Mouse (Mus musculus) thymus, adult 2 months (tissue): ENCODE data around the gene Papss1. TPM values are rescaled to one million over a fixed set of nuclear protein-coding genes. Genes with fewer than 3 reads are reported as not detected.

ENCODE experiments used
- DNase-seq: peaks from one replicate; pipeline ENCODE4 v3.0.0; 2021
- H3K27ac ChIP-seq: fragments of 200-500 bp; 2 replicates; pipeline ENCODE4 v1.5.1; 2012; ENCODE audit warnings: low read length, control low read depth; ENCODE audit not compliant: control insufficient read depth, insufficient read depth
- H3K27me3 ChIP-seq: fragments of 200-500 bp; 2 replicates; pipeline ENCODE4 v1.6.1; 2012; ENCODE audit warnings: mild to moderate bottlenecking, low read length, moderate library complexity, mixed read lengths; ENCODE audit not compliant: control insufficient read depth, insufficient read depth
- H3K36me3 ChIP-seq: fragments of 200-500 bp; 2 replicates; pipeline ENCODE4 v1.6.1; 2012; ENCODE audit warnings: mild to moderate bottlenecking, low read length, moderate library complexity; ENCODE audit not compliant: control insufficient read depth, insufficient read depth
- H3K4me1 ChIP-seq: fragments of 200-500 bp; replicated peaks from 2 replicates; pipeline ENCODE4 v1.6.1; 2012; ENCODE audit warnings: low read length; ENCODE audit not compliant: control insufficient read depth, insufficient read depth
- H3K4me3 ChIP-seq: fragments of 200-500 bp; 2 replicates; pipeline ENCODE4 v1.5.1; 2012; ENCODE audit warnings: mild to moderate bottlenecking, low read length, control low read depth, moderate library complexity; ENCODE audit not compliant: control insufficient read depth, insufficient read depth
- CTCF ChIP-seq: fragments of 200-500 bp; IDR thresholded peaks from 2 replicates; pipeline ENCODE4 v1.5.1; 2012; ENCODE audit warnings: mild to moderate bottlenecking, control low read depth, low read length, moderate library complexity, borderline replicate concordance; ENCODE audit not compliant: control insufficient read depth, poor library complexity, insufficient read depth; ENCODE audit errors: extremely low read depth
- POLR2A ChIP-seq: fragments of 200-500 bp; IDR thresholded peaks from 2 replicates; pipeline ENCODE4 v1.6.1; 2012; ENCODE audit warnings: mild to moderate bottlenecking, low read length, control low read depth, moderate library complexity; ENCODE audit not compliant: control insufficient read depth, poor library complexity, insufficient read depth; ENCODE audit errors: extremely low read depth
- WGBS: fragments of 180-500 bp; shearing (Covaris S2); methylation state at CpG from one replicate; pipeline ENCODE4 v1.1.7; 2018; 5-methylcytosine and 5-hydroxymethylcytosine counted together
- polyA plus RNA-seq: library from polyadenylated mRNA; depleted of rRNA; stranded (reverse); fragments of >200 nt; gene quantifications from 2 replicates; pipeline ENCODE4 v1.2.3, GENCODE M21; 2012; rRNA removed

Gene Papss1
- polyA plus RNA-seq, result 27.9 and 29.6 TPM in 2 replicates

- Histone ChIP-seq H3K4me3 (peak within 1 kb of the TSS; percentile 74), H3K27ac (no peak within 1 kb of the TSS), H3K36me3 (no peaks in the 10 kb centered on the region), H3K27me3 (no peaks in the 10 kb centered on the region), H3K4me1 (peaks cover 7% of the 10 kb centered on the region)
- TF ChIP-seq POLR2A (peak; percentile 83), CTCF (peak; percentile 53; the same call in 1 of the 2 replicates)
- DNase-seq, result peak; percentile 100
- WGBS, result under 1% methylated on average over 73 of the region's 73 CpGs
Measured at GRCm38 (mm10) chr3:131564430-131565256, at the start of gene Papss1. Papss1 (plus strand) TSS chr3:131564768.

DNA sequence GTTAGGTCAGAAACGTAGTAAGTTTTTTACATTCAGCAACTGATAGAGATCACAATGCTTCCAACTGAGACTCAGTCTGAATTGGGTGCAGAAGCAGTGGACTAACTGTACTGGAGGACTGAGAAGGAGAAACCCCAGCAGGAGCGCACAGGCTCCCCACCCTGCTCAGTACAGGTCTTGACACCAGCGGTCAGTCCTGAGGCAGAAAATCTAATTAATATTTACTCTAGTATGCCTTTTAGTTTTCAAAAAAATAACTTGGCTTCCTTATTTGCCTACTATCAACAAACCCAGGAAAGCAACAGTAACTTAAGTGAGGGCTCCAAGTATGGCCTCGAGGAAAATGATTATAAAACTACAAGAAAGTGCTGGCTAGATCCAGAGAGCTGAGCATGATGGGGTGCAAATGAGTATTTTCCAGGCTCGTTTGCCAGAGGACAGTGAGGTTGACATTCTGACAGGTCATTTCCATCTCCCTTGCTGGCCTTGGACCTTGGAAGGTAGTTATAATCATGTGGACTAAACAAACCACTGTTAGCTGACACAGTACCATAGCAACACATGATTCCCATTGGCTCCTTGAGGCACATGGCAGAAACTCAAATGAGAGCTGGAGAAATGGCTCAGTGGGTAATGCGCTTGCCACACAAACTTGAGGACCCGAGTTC, 48.1 kb upstream of the Papss1 start:
- Histone ChIP-seq H3K27ac (no peak overlapping the region), H3K4me3 (no peak overlapping the region), H3K4me1 (no peaks in the 10 kb centered on the region), H3K36me3 (no peaks in the 10 kb centered on the region), H3K27me3 (no peaks in the 10 kb centered on the region)
- TF ChIP-seq CTCF (no peak), POLR2A (no peak)
- no peak for DNase-seq
- WGBS, result 93% methylated on average over 7 of the region's 7 CpGs

DNA sequence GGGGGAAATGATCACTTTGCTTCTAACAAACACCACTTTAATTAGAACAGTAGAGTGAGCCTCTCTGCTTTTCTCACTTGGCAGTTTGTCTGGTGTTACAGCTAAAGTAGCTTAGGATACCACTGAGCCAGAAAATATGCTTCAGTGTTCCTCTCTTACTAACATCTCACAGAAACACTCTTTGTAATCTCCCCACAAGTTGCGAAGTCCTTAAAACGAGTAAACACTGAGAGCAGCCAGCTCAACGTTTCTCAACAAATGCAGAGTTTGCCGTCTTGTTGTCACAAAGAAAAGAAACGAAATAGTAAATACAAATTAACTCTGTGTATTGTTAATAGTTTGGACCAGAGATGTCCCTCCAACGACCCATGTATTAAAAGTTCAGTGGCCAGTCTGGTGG, 46.8 kb upstream of the Papss1 start:
- Histone ChIP-seq H3K4me3 (no peak overlapping the region), H3K27me3 (no peaks in the 10 kb centered on the region), H3K4me1 (no peaks in the 10 kb centered on the region), H3K36me3 (no peaks in the 10 kb centered on the region), H3K27ac (no peak overlapping the region)
- no peak for DNase-seq
- no peak for TF ChIP-seq CTCF
- no peak for TF ChIP-seq POLR2A
- WGBS, result 92% methylated on average over 6 of the region's 6 CpGs

GRCm38 (mm10) chr3:131521206-131521605, 43.4 kb upstream of the Papss1 start:
- no peaks in the 10 kb centered on the region for H3K27me3 ChIP-seq
- H3K36me3 ChIP-seq, result no peaks in the 10 kb centered on the region
- no peaks in the 10 kb centered on the region for H3K4me1 ChIP-seq
- TF ChIP-seq POLR2A (no peak), CTCF (no peak)
- DNase-seq, result no peak
- no peak overlapping the region for H3K27ac ChIP-seq
- 73% methylated on average over 4 of the region's 4 CpGs for WGBS
- H3K4me3 ChIP-seq, result no peak overlapping the region

DNA sequence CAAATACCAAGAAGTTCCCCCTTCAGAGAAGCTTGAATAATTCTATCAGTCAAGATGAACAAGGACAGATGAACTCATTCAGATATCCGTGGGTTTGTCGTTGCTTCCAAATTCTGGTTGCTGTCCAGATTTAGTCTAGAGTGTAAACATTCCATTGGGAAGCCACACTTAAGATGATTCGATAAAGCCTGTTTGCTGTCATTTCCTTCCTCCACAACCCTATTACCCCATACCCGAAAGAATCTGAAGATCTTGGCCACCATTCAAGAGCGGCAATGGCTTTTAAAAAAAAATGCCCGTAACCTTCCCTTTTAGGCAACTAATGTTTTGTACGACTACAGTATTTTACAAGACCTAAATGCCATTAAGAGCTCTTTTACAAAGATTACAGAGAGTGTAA, 42.3 kb upstream of the Papss1 start:
- H3K27me3 ChIP-seq, result no peaks in the 10 kb centered on the region
- H3K4me1 ChIP-seq, result no peaks in the 10 kb centered on the region
- no peak for TF ChIP-seq POLR2A
- TF ChIP-seq CTCF, result no peak
- H3K4me3 ChIP-seq, result no peak overlapping the region
- H3K36me3 ChIP-seq, result no peaks in the 10 kb centered on the region
- WGBS, result 72% methylated on average over 7 of the region's 7 CpGs
- DNase-seq, result no peak
- H3K27ac ChIP-seq, result no peak overlapping the region

GRCm38 (mm10) chr3:131523749-131524148, 40.8 kb upstream of the Papss1 start:
- TF ChIP-seq POLR2A (no peak), CTCF (no peak)
- WGBS, result 91% methylated on average over 9 of the region's 9 CpGs
- H3K27ac ChIP-seq, result no peak overlapping the region
- no peaks in the 10 kb centered on the region for H3K36me3 ChIP-seq
- no peak for DNase-seq
- no peaks in the 10 kb centered on the region for H3K4me1 ChIP-seq
- no peaks in the 10 kb centered on the region for H3K27me3 ChIP-seq
- no peak overlapping the region for H3K4me3 ChIP-seq
